Mouse (Mus musculus) G1E (cell line): ENCODE data around the gene Gm11037.

ENCODE experiments used
- CTCF ChIP-seq: IDR thresholded peaks from 2 replicates; pipeline ENCODE4 v1.5.1; 2012; ENCODE audit warnings: low read depth, low read length, inconsistent platforms, mixed read lengths
- GATA1 ChIP-seq: IDR thresholded peaks from 2 replicates; pipeline ENCODE4 v1.6.1; 2012; ENCODE audit warnings: borderline replicate concordance, low read length, inconsistent platforms, mixed read lengths
- POLR2AphosphoS5 ChIP-seq: IDR thresholded peaks from 2 replicates; pipeline ENCODE4 v1.6.1; 2012; ENCODE audit warnings: low read depth, low read length, inconsistent platforms; ENCODE audit not compliant: insufficient replicate concordance
- TAL1 ChIP-seq: conservative IDR thresholded peaks from 2 replicates; pipeline ENCODE4 v1.6.1; 2012; ENCODE audit warnings: low read depth, low read length, inconsistent platforms, mixed read lengths

- TF ChIP-seq POLR2AphosphoS5 = no peak
- TF ChIP-seq CTCF = no peak
- no peak for TF ChIP-seq TAL1
- no peak for TF ChIP-seq GATA1
These were observed 42.1 kb downstream of the Gm11037 start for GRCm38 (mm10) chr2:131175286-131175944.
